Mouse (Mus musculus) forebrain, embryonic 12.5 days (tissue): ENCODE results near the gene Gm20388. TPM values are rescaled to one million over a fixed set of nuclear protein-coding genes. Genes with fewer than 3 reads are reported as not detected.

Source experiments
- ATAC-seq: fragments of 200-750 bp; cut with Nextera tagmentation; 2 replicates; pipeline ENCODE4 v1.8.0; 2017; ENCODE audit warnings: moderate TSS enrichment; ENCODE audit not compliant: low FRiP score
- H3K27ac ChIP-seq: fragments of 300-500 bp; sonication (generic); 2 replicates; pipeline ENCODE4 v1.5.1; 2016; ENCODE audit warnings: mild to moderate bottlenecking
- H3K27me3 ChIP-seq: fragments of 300-500 bp; sonication (generic); 2 replicates; pipeline ENCODE4 v1.6.1; 2016; ENCODE audit warnings: mild to moderate bottlenecking
- H3K36me3 ChIP-seq: fragments of 300-500 bp; sonication (generic); replicated peaks from 2 replicates; pipeline ENCODE4 v1.6.1; 2016; ENCODE audit warnings: mild to moderate bottlenecking
- H3K4me1 ChIP-seq: fragments of 300-500 bp; sonication (generic); 2 replicates; pipeline ENCODE4 v1.6.1; 2016
- H3K4me2 ChIP-seq: fragments of 300-500 bp; sonication (generic); 2 replicates; pipeline ENCODE4 v1.6.1; 2016; ENCODE audit warnings: mild to moderate bottlenecking, moderate library complexity
- H3K4me3 ChIP-seq: fragments of 300-500 bp; sonication (generic); replicated peaks from 2 replicates; pipeline ENCODE4 v1.5.1; 2016; ENCODE audit warnings: mild to moderate bottlenecking
- H3K9ac ChIP-seq: fragments of 300-500 bp; sonication (generic); 2 replicates; pipeline ENCODE4 v1.6.1; 2016; ENCODE audit warnings: mild to moderate bottlenecking
- H3K9me3 ChIP-seq: fragments of 300-500 bp; sonication (generic); 2 replicates; pipeline ENCODE4 v1.6.1; 2016
- WGBS: fragments of 180-500 bp; shearing (Covaris S2); methylation state at CpG from one replicate; pipeline ENCODE4 v1.1.7; 2016; 5-methylcytosine and 5-hydroxymethylcytosine counted together
- polyA plus RNA-seq: library from polyadenylated mRNA; unstranded; fragments of >200 nt; fragmentation: Nextera tagmentation; extraction: Ambion mirVana; gene quantifications from 2 replicates; pipeline ENCODE4 v1.2.1, GENCODE M21; 2016

Gene Gm20388
- polyA plus RNA-seq, 1 experiment from 2014 or later: not detected

- peaks cover 15% of the 10 kb centered on the region for H3K36me3 ChIP-seq
- H3K9ac ChIP-seq: no peak overlapping the region
- no peaks in the 10 kb centered on the region for H3K27me3 ChIP-seq
- peaks cover 7% of the 10 kb centered on the region for H3K4me1 ChIP-seq
- no peak overlapping the region for H3K4me2 ChIP-seq
- no peak overlapping the region for H3K4me3 ChIP-seq
- ATAC-seq: no peak
- H3K27ac ChIP-seq: no peak overlapping the region
- H3K9me3 ChIP-seq: no peaks in the 10 kb centered on the region
- WGBS: 89% methylated on average over 3 of the region's 3 CpGs
Measured at GRCm38 (mm10) chr8:122966638-122967037, 3056.0 kb downstream of the Gm20388 start.

GRCm38 (mm10) chr8:122968145-122968544, 3057.5 kb downstream of the Gm20388 start:
- H3K9ac ChIP-seq: no peak overlapping the region
- no peak overlapping the region for H3K4me3 ChIP-seq
- H3K4me2 ChIP-seq: no peak overlapping the region
- no peaks in the 10 kb centered on the region for H3K4me1 ChIP-seq
- 95% methylated on average over 3 of the region's 3 CpGs for WGBS
- H3K27me3 ChIP-seq: no peaks in the 10 kb centered on the region
- H3K27ac ChIP-seq: no peak overlapping the region
- H3K9me3 ChIP-seq: no peaks in the 10 kb centered on the region
- peaks cover 15% of the 10 kb centered on the region for H3K36me3 ChIP-seq
- no peak for ATAC-seq

GRCm38 (mm10) chr8:122969964-122970620, 3059.5 kb downstream of the Gm20388 start:
- no peak overlapping the region for H3K4me2 ChIP-seq
- no peaks in the 10 kb centered on the region for H3K9me3 ChIP-seq
- no peaks in the 10 kb centered on the region for H3K27me3 ChIP-seq
- no peak for ATAC-seq
- no peak overlapping the region for H3K4me3 ChIP-seq
- no peaks in the 10 kb centered on the region for H3K4me1 ChIP-seq
- no peak overlapping the region for H3K9ac ChIP-seq
- H3K27ac ChIP-seq: no peak overlapping the region
- peaks cover 15% of the 10 kb centered on the region for H3K36me3 ChIP-seq
- 92% methylated on average over 3 of the region's 3 CpGs for WGBS

DNA sequence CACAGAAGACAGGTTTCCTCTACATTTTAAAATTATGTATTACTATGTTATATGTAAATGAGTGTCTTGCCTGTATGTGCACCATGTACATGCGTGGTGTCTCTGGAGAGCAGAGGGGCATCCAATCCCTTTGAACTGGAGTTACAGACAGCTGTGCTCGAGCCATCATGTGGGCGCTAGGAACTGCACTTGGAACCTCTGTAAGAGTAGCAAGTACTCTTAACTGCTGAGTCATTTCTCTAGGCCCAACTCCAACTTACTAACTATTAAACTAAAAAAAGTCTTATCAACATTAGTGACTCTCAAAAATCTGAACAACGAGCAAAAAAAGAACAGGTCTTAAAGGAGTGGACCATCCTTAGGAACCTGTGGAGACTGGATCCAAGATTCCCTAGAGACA, 3065.4 kb downstream of the Gm20388 start:
- H3K27me3 ChIP-seq: no peaks in the 10 kb centered on the region
- no peak overlapping the region for H3K27ac ChIP-seq
- H3K4me2 ChIP-seq: no peak overlapping the region
- WGBS: 96% methylated on average over 4 of the region's 4 CpGs
- no peak overlapping the region for H3K9ac ChIP-seq
- H3K9me3 ChIP-seq: no peaks in the 10 kb centered on the region
- H3K36me3 ChIP-seq: no peaks in the 10 kb centered on the region
- H3K4me1 ChIP-seq: peaks cover 9% of the 10 kb centered on the region
- ATAC-seq: no peak
- H3K4me3 ChIP-seq: no peak overlapping the region

DNA sequence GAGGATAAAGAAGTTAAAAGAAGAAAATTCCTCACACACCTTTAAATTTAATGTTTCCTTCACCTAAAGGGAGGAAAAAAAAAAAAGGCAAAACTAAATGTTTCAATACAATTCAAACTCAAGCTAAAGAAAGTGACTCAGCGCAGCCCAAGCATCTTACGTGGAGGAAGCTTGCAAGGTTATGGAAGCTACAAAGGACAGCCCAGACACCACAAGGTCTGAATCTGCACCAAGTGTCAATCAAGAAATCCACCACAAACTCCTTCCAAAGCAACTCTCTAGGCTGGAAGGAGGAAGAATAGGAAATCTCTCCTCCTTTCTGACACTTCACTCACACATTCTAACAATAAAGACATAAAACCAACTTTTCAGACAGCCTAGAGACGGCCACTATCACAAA, 3068.8 kb downstream of the Gm20388 start:
- no peak overlapping the region for H3K4me3 ChIP-seq
- no peak for ATAC-seq
- 94% methylated on average over 3 of the region's 3 CpGs for WGBS
- H3K4me1 ChIP-seq: peaks cover 9% of the 10 kb centered on the region
- no peaks in the 10 kb centered on the region for H3K36me3 ChIP-seq
- no peaks in the 10 kb centered on the region for H3K9me3 ChIP-seq
- H3K27me3 ChIP-seq: no peaks in the 10 kb centered on the region
- H3K9ac ChIP-seq: no peak overlapping the region
- H3K27ac ChIP-seq: no peak overlapping the region
- H3K4me2 ChIP-seq: no peak overlapping the region

GRCm38 (mm10) chr8:122979865-122980509, 3069.3 kb downstream of the Gm20388 start:
- WGBS: 86% methylated on average over 10 of the region's 10 CpGs
- H3K36me3 ChIP-seq: no peaks in the 10 kb centered on the region
- peaks cover 9% of the 10 kb centered on the region for H3K4me1 ChIP-seq
- H3K27me3 ChIP-seq: no peaks in the 10 kb centered on the region
- H3K4me3 ChIP-seq: no peak overlapping the region
- no peak overlapping the region for H3K27ac ChIP-seq
- H3K9ac ChIP-seq: no peak overlapping the region
- no peaks in the 10 kb centered on the region for H3K9me3 ChIP-seq
- H3K4me2 ChIP-seq: no peak overlapping the region
- no peak for ATAC-seq

GRCm38 (mm10) chr8:122981646-122982045, 3071.0 kb downstream of the Gm20388 start:
- 91% methylated on average over 5 of the region's 5 CpGs for WGBS
- no peaks in the 10 kb centered on the region for H3K9me3 ChIP-seq
- H3K4me1 ChIP-seq: peaks cover 9% of the 10 kb centered on the region
- ATAC-seq: no peak
- H3K27me3 ChIP-seq: no peaks in the 10 kb centered on the region
- no peak overlapping the region for H3K4me3 ChIP-seq
- H3K4me2 ChIP-seq: no peak overlapping the region
- no peaks in the 10 kb centered on the region for H3K36me3 ChIP-seq
- H3K27ac ChIP-seq: no peak overlapping the region
- no peak overlapping the region for H3K9ac ChIP-seq

DNA sequence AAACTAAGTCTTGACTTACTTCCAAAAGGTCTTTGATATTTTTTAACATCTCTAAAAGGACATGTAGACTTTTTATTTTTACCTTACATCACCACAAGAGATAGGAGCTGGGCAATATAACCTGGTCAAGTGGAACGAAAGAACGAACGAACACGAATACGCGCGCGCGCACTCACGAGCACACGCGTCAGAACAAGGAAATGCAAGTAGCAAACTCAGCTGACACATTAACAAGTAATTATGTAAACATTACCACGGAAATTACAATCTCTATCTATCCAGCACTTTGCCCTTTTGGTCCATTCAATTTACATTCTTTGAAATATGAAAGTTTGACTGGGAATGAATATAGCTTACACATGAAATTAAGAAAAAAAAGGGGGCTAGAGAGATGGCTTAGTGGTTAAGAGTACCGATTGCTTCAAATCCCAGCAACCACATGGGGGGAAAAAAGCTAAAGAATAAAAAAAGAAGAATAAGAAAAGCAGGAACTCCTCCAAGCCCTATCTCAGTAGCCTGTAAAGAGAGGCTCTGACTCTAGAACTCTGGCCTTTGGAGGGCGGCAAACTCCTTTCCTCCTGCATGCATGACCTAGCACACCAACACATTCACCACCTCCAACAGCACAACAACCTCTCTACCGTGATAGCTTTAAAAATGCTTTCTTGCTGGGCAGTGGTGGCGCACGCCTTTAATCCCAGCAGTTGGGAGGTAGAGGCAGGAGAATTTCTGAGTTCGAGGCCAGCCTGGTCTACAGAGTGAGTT, 3072.7 kb downstream of the Gm20388 start:
- Histone ChIP-seq H3K36me3 (no peaks in the 10 kb centered on the region), H3K9me3 (no peaks in the 10 kb centered on the region), H3K4me2 (no peak overlapping the region), H3K27ac (no peak overlapping the region), H3K4me1 (peaks cover 9% of the 10 kb centered on the region), H3K27me3 (no peaks in the 10 kb centered on the region), H3K4me3 (no peak overlapping the region), H3K9ac (no peak overlapping the region)
- no peak for ATAC-seq
- 93% methylated on average over 19 of the region's 19 CpGs for whole genome bisulfite sequencing

DNA sequence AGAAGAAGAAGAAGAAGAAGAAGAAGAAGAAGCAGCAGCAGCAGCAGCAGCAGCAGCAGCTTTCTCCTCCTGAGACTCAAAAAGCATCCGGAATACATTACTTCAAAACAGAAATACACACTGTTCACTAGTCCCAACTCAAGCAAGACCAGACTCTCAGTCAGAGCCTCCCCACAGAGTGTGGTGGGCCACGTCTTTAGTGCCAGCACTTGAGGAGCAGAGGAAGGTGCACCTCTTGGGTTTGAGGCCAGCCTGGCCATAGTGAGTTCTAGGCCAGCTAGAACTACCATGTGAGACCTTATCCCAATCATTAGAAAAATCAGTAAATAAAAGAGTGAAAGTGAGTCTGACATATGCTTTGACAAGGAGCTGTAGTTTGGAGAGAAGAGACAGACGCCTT, 3073.5 kb downstream of the Gm20388 start:
- H3K27ac ChIP-seq: no peak overlapping the region
- peaks cover 9% of the 10 kb centered on the region for H3K4me1 ChIP-seq
- ATAC-seq: no peak
- H3K4me3 ChIP-seq: no peak overlapping the region
- no peak overlapping the region for H3K9ac ChIP-seq
- H3K9me3 ChIP-seq: no peaks in the 10 kb centered on the region
- WGBS: 80% methylated on average over 3 of the region's 3 CpGs
- no peaks in the 10 kb centered on the region for H3K27me3 ChIP-seq
- H3K36me3 ChIP-seq: no peaks in the 10 kb centered on the region
- no peak overlapping the region for H3K4me2 ChIP-seq

DNA sequence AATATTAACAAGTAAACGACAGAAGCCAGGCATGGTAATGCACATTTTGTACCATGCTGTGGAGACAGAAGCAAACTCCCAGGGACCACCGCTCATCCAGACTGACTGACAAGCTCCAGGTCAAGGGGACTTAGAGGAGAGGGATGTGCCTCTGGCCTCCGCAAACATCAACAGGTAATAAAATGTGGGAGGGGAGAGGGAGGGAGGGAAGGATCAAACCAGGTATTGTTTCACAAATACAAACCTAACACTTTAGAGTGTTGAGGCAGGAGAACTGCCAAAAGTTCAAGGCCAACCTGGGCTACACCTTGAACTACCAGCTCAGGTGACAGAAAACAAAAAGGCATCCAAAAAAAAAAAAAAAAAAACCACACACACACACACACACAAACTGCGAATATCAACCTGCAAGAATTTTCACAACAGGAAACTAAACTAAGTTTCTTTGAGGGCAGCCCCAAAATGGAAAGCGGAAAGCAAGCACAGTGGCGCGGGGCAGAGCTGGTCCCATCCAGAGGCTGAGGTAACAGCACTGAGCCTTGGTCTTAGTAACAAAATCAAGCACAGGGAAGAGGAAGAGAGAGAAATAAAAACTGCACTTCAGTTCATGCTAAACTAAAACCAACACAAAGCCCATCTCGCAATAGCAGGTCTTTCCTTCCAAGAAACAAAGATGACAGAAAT, 3076.0 kb downstream of the Gm20388 start:
- Histone ChIP-seq H3K9me3 (no peaks in the 10 kb centered on the region), H3K27me3 (no peaks in the 10 kb centered on the region), H3K27ac (no peak overlapping the region), H3K4me3 (no peak overlapping the region), H3K36me3 (no peaks in the 10 kb centered on the region), H3K4me1 (peaks cover 4% of the 10 kb centered on the region; the same call in 1 of the 2 replicates), H3K4me2 (no peak overlapping the region), H3K9ac (no peak overlapping the region)
- no peak for ATAC-seq
- WGBS: 91% methylated on average over 8 of the region's 8 CpGs

GRCm38 (mm10) chr8:122987255-122987654, 3076.6 kb downstream of the Gm20388 start:
- WGBS: 70% methylated on average over 2 of the region's 2 CpGs
- H3K27ac ChIP-seq: no peak overlapping the region

GRCm38 (mm10) chr8:122988955-122989354, 3078.3 kb downstream of the Gm20388 start:
- Histone ChIP-seq H3K27ac (no peak overlapping the region), H3K9me3 (no peaks in the 10 kb centered on the region), H3K36me3 (no peaks in the 10 kb centered on the region), H3K4me3 (no peak overlapping the region), H3K4me1 (peaks cover 13% of the 10 kb centered on the region; the same call in 1 of the 2 replicates), H3K27me3 (no peaks in the 10 kb centered on the region), H3K4me2 (no peak overlapping the region), H3K9ac (no peak overlapping the region)
- WGBS: 90% methylated on average over 3 of the region's 3 CpGs
- ATAC-seq: no peak

More at GRCm38 (mm10) chr8:122987255-122987654, 3076.6 kb downstream of the Gm20388 start:
- Histone ChIP-seq H3K9me3 (no peaks in the 10 kb centered on the region), H3K36me3 (no peaks in the 10 kb centered on the region), H3K4me2 (no peak overlapping the region), H3K27me3 (no peaks in the 10 kb centered on the region), H3K4me1 (peaks cover 6% of the 10 kb centered on the region; the same call in 1 of the 2 replicates), H3K4me3 (no peak overlapping the region), H3K9ac (no peak overlapping the region)
- ATAC-seq: no peak
